16 mouse cellular contexts compared by ENCODE assay signal in genomic region chr7:126220611-126221010, GRCm38 (mm10).
"Had no signal": no experiment of that assay in that cellular context is flagged by ENCODE, and none has a peak within 500 bp of the region (broad histone marks: within the 10 kb centered on the region; RNA-seq: fewer than 3 reads in every experiment).

No protein-coding gene starts in this region.

- H3K27me3 ChIP-seq: lung, embryonic 15.5 days; midbrain, embryonic 13.5 days; midbrain, embryonic 15.5 days; neural tube, embryonic 12.5 days; stomach, embryonic 15.5 days had no signal

- H3K27ac ChIP-seq: lung, embryonic 15.5 days; macrophage; midbrain, embryonic 13.5 days; midbrain, embryonic 15.5 days; neural tube, embryonic 12.5 days; stomach, embryonic 15.5 days; stomach, postnatal 0 days had no signal

- H3K36me3 ChIP-seq: lung, embryonic 15.5 days; midbrain, embryonic 13.5 days; midbrain, embryonic 15.5 days; neural tube, embryonic 12.5 days; stomach, embryonic 15.5 days had no signal

- ATAC-seq: liver, postnatal 0 days; lung, postnatal 0 days; midbrain, embryonic 13.5 days; midbrain, embryonic 15.5 days had no signal

- DNase-seq: liver, postnatal 0 days; lung, adult 2 months; lung, postnatal 14 days; lung, postnatal 36 days; right cerebral cortex, postnatal 14 days; thymus, postnatal 14 days; thymus, postnatal 4 days had no signal

- H3K9me3 ChIP-seq: lung, embryonic 15.5 days; megakaryocyte, embryonic 14.5 days; midbrain, embryonic 13.5 days; midbrain, embryonic 15.5 days; neural tube, embryonic 12.5 days; stomach, embryonic 15.5 days had no signal

- H3K4me3 ChIP-seq: lung, embryonic 15.5 days; megakaryocyte, embryonic 14.5 days; midbrain, embryonic 13.5 days; midbrain, embryonic 15.5 days; neural tube, embryonic 12.5 days; stomach, embryonic 15.5 days had no signal

- H3K4me1 ChIP-seq: lung, embryonic 15.5 days; megakaryocyte, embryonic 14.5 days; midbrain, embryonic 13.5 days; midbrain, embryonic 15.5 days; neural tube, embryonic 12.5 days; stomach, embryonic 15.5 days had no signal
